Mouse (Mus musculus) hindbrain, embryonic 13.5 days (tissue): ENCODE data around the gene Acp7. TPM values are rescaled to one million over a fixed set of nuclear protein-coding genes. Genes with fewer than 3 reads are reported as not detected.
"Not testable (repeated sequence)": the region's sequence is repeated elsewhere in the genome, so short reads cannot be mapped to it uniquely, and the experiment has no call there.

Experiments used
- ATAC-seq: fragments of 200-750 bp; cut with Nextera tagmentation; 2 replicates; pipeline ENCODE4 v1.8.0; 2017; ENCODE audit warnings: moderate TSS enrichment; ENCODE audit not compliant: low FRiP score
- H3K27ac ChIP-seq: fragments of 300-500 bp; sonication (generic); 2 replicates; pipeline ENCODE4 v1.5.1; 2015; ENCODE audit warnings: inconsistent platforms, mild to moderate bottlenecking, moderate library complexity
- H3K27me3 ChIP-seq: fragments of 300-500 bp; sonication (generic); 2 replicates; pipeline ENCODE4 v1.6.1; 2015; ENCODE audit warnings: mild to moderate bottlenecking, inconsistent platforms
- H3K36me3 ChIP-seq: fragments of 300-500 bp; sonication (generic); 2 replicates; pipeline ENCODE4 v1.6.1; 2015; ENCODE audit warnings: mild to moderate bottlenecking, inconsistent platforms
- H3K4me1 ChIP-seq: fragments of 300-500 bp; sonication (generic); replicated peaks from 2 replicates; pipeline ENCODE4 v1.6.1; 2015; ENCODE audit warnings: inconsistent platforms
- H3K4me2 ChIP-seq: fragments of 300-500 bp; sonication (generic); 2 replicates; pipeline ENCODE4 v1.6.1; 2015; ENCODE audit warnings: inconsistent platforms, mild to moderate bottlenecking, moderate library complexity
- H3K4me3 ChIP-seq: fragments of 300-500 bp; sonication (generic); 2 replicates; pipeline ENCODE4 v1.5.1; 2015; ENCODE audit warnings: mild to moderate bottlenecking, inconsistent platforms
- H3K9ac ChIP-seq: fragments of 300-500 bp; sonication (generic); 2 replicates; pipeline ENCODE4 v1.6.1; 2015; ENCODE audit warnings: mild to moderate bottlenecking, inconsistent platforms
- H3K9me3 ChIP-seq: fragments of 300-500 bp; sonication (generic); 2 replicates; pipeline ENCODE4 v1.6.1; 2016; ENCODE audit warnings: inconsistent platforms
- WGBS: fragments of 180-500 bp; shearing (Covaris S2); methylation state at CpG from one replicate; pipeline ENCODE4 v1.1.7; 2015; 5-methylcytosine and 5-hydroxymethylcytosine counted together
- polyA plus RNA-seq: library from polyadenylated mRNA; unstranded; fragments of >200 nt; fragmentation: Nextera tagmentation; extraction: Ambion mirVana; gene quantifications from 2 replicates; pipeline ENCODE4 v1.2.1, GENCODE M21; 2015

The Acp7 gene
- polyA plus RNA-seq: not detected in 2 replicates

DNA sequence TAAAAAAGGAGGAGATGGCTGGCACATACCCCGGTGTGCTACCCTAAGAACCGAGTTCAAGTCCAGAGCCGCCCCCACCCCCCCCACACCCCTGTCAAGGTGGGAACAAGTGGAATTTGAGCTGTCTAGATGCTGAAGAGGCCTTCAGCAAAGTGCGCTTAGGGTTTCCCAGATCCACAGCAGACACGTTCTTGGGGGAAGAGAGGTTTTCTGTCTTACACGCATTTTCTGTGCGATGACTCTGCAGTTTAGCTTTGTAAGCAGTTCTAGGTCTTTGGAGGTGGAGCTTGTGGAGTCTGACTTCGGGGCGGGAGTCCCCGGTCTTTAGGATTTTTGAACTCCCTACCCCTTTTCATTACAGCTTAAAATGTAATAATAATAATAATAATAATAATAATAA is at the start of gene Acp7:
Gene Acp7, minus strand, starts transcription at position 260 of the 400 bp plus-strand sequence.
- Histone ChIP-seq H3K9ac (peak within 1 kb of the TSS; percentile 60), H3K27ac (no peak within 1 kb of the TSS), H3K9me3 (no peaks in the 10 kb centered on the region), H3K4me2 (peak within 1 kb of the TSS; percentile 55), H3K36me3 (no peaks in the 10 kb centered on the region), H3K4me1 (peaks cover 18% of the 10 kb centered on the region), H3K27me3 (peaks cover 48% of the 10 kb centered on the region), H3K4me3 (peak within 1 kb of the TSS; percentile 35)
- no peak for ATAC-seq
- 33% methylated on average over 10 of the region's 10 CpGs for WGBS

DNA sequence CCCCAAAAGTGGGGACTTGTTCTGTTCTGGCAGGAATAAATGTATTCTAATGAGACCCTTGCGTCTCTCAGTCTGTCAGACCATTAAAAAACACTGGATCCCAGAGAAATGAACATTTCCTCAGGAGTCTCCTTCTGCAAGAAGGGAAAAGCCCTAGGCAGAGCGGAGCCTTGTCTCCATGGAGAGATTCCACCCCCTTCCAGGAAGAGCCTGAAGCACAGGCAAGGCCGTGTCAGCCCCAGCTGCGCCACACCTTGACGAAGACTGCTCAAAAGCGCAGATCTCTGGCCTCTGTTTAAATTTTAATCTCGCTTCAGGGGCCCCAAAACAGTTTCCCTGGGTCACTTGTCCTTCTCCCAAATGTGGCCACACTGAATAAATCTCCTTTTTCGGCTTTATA is 46.5 kb upstream of the Acp7 start:
- H3K9me3 ChIP-seq: no peaks in the 10 kb centered on the region
- no peak overlapping the region for H3K9ac ChIP-seq
- 87% methylated on average over 8 of the region's 8 CpGs for WGBS
- no peaks in the 10 kb centered on the region for H3K4me1 ChIP-seq
- no peak for ATAC-seq
- no peak overlapping the region for H3K27ac ChIP-seq
- H3K4me2 ChIP-seq: no peak overlapping the region
- H3K36me3 ChIP-seq: no peaks in the 10 kb centered on the region
- no peak overlapping the region for H3K4me3 ChIP-seq
- no peaks in the 10 kb centered on the region for H3K27me3 ChIP-seq

DNA sequence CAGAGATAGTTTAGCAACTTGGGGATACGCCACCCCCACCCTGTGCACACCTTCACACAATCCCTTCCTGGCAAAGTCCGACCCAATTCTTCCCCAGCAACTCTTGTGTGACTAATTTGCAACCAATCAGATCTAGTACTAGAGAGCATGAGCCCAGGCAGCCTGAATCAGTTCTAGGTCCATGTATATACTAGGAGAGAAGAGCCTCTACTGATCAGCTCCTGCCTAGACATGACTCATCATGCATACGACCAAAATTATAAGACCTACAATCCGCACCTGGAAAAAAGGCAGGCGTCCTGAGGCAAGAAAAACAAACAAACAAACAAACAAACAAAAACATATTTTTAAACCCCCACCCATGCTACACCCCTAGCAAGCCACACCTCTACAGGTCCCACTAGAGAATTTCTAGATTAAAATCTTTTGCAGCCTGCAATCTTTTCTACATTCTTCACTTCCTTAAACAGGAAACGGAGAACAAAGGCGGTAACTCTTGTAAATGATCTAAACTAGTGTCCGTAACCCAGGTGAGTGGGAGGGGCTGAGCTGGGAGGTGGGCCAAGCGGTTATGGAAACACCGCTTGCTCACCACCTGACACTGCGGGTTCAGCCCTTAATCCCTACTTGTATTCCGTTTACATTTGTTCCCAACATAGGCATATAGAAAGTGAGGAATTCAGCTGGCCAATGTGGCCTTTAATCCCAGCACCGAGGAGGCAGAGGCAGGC is 45.8 kb upstream of the Acp7 start:
- no peaks in the 10 kb centered on the region for H3K36me3 ChIP-seq
- H3K27ac ChIP-seq: no peak overlapping the region
- H3K27me3 ChIP-seq: no peaks in the 10 kb centered on the region
- H3K9me3 ChIP-seq: no peaks in the 10 kb centered on the region
- no peak overlapping the region for H3K4me2 ChIP-seq
- WGBS: 89% methylated on average over 13 of the region's 13 CpGs
- H3K4me1 ChIP-seq: no peaks in the 10 kb centered on the region
- no peak for ATAC-seq
- H3K9ac ChIP-seq: no peak overlapping the region
- H3K4me3 ChIP-seq: no peak overlapping the region

DNA sequence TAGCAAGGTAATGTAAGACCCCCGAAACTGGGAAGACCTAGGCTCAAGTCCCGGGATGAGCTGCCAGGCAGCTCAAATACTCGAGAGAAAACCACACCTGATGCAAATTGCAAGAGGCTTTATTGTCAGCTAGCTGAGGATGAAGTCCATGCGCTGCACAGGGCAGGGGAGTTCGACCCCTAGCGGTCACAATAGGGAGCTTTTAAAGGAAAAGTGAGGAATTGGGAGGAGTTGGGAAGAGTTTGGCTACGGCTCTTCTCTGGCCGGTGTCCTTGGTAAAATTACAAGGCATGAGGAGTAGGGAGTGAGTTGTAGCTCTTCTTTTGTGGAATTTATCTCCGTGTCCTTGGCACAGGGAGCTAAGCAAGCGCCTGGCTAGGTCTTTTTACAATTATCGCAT is 44.6 kb upstream of the Acp7 start:
- Histone ChIP-seq H3K27me3 (no peaks in the 10 kb centered on the region), H3K4me1 (no peaks in the 10 kb centered on the region), H3K4me2 (no peak overlapping the region), H3K36me3 (no peaks in the 10 kb centered on the region), H3K4me3 (no peak overlapping the region), H3K27ac (no peak overlapping the region), H3K9ac (no peak overlapping the region), H3K9me3 (no peaks in the 10 kb centered on the region)
- no peak for ATAC-seq
- WGBS: 48% methylated on average over 11 of the region's 11 CpGs

DNA sequence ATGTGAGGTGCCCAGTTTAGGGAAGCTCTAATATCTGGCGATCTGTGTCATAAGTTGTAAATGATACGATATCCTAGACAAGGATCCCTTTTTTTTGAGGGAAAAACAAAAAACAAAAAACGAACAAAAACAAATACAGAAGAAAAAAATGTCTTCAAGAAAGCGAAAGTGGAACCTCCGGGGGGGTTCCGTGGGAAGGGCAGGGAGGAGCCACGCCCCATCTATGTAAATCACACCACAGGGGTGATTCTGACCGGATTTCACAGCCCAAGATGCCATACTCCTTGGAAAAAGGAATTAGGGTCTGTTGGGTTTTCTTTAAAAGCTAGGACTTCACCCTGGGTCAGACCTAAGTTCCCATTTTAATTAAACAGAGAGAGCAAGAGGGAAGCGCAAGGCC is 43.9 kb upstream of the Acp7 start:
- ATAC-seq: no peak
- Histone ChIP-seq H3K27me3 (no peaks in the 10 kb centered on the region), H3K27ac (no peak overlapping the region), H3K4me3 (no peak overlapping the region), H3K9me3 (no peaks in the 10 kb centered on the region), H3K4me2 (no peak overlapping the region), H3K4me1 (no peaks in the 10 kb centered on the region), H3K9ac (no peak overlapping the region), H3K36me3 (no peaks in the 10 kb centered on the region)
- 82% methylated on average over 9 of the region's 9 CpGs for WGBS

DNA sequence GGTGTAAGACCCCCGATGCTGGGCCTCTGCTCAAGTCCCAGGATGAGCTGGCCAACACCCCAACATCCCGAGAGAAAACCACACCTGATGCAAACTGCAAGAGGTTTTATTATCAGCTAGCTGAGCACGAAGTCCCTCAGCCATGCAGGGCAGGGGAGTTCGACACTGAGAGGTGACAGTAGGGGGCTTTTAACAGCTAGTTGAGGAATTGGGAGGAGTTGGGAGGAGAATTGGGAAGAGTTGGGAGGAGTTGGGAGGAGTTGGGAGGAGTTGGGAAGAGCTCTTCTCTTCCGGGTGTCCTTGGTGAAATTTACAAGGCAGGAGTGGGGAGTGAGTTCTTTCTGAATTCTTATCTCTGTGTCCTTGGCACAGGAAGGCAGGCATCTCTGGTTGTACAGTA is 41.7 kb upstream of the Acp7 start:
- not testable (repeated sequence) for H3K4me2 ChIP-seq, H3K9ac ChIP-seq, H3K27me3 ChIP-seq, H3K36me3 ChIP-seq, H3K4me1 ChIP-seq, ATAC-seq, H3K4me3 ChIP-seq, H3K9me3 ChIP-seq, H3K27ac ChIP-seq
- WGBS: 78% methylated on average over 5 of the region's 5 CpGs

DNA sequence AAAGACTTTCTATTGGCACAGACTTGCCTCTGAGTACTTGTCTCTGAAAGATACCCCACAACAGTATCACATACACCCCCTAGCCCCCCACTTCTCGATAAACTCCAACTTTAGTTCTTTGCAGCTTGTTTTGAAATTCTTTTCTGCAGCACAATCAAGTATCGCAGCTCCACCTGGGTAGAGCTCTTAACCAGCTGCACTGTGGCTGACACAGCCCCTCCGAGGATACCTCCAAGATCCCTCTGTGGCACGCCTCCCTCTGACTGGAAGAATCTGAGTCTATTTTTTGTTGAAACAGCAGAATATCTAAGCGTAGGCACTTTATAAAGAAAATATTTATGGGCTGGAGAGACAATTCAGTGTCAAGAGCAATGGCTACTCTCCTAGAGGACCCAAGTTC is 41.1 kb upstream of the Acp7 start:
- no peak for ATAC-seq
- H3K4me1 ChIP-seq: no peaks in the 10 kb centered on the region

DNA sequence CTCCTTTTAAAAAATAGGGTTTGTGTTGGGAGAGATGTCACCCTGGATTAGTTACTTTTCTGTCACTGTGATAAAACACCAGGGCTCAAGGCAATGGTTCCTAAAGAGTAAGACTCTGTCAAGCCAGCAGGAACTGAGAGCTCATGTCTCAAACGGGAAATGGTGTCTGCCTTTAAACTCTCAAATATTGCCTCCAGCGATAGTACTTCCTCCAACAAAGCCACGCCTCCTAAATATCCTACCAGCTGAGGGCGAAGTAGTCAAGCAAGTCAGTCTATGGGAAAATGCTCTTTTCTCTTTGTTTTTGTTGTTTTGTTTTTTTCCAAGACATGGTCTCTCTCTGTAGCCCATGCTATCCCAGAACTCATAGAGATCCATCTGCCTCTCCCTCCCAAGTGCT is 40.0 kb upstream of the Acp7 start:
- H3K4me2 ChIP-seq: no peak overlapping the region
- no peak overlapping the region for H3K27ac ChIP-seq
- H3K4me1 ChIP-seq: 0 out of 2 replicates have a peak, but pooled peaks cover 2% of the 10 kb centered on the region
- 83% methylated on average over 4 of the region's 4 CpGs for WGBS
- no peak overlapping the region for H3K9ac ChIP-seq
- no peaks in the 10 kb centered on the region for H3K9me3 ChIP-seq
- no peaks in the 10 kb centered on the region for H3K36me3 ChIP-seq
- ATAC-seq: no peak
- H3K4me3 ChIP-seq: no peak overlapping the region
- H3K27me3 ChIP-seq: no peaks in the 10 kb centered on the region

More for the DNA sequence above, 41.1 kb upstream of the Acp7 start:
- WGBS: 90% methylated on average over 5 of the region's 5 CpGs
- Histone ChIP-seq H3K27me3 (no peaks in the 10 kb centered on the region), H3K9me3 (no peaks in the 10 kb centered on the region), H3K27ac (no peak overlapping the region), H3K36me3 (no peaks in the 10 kb centered on the region), H3K9ac (no peak overlapping the region), H3K4me2 (no peak overlapping the region), H3K4me3 (no peak overlapping the region)

DNA sequence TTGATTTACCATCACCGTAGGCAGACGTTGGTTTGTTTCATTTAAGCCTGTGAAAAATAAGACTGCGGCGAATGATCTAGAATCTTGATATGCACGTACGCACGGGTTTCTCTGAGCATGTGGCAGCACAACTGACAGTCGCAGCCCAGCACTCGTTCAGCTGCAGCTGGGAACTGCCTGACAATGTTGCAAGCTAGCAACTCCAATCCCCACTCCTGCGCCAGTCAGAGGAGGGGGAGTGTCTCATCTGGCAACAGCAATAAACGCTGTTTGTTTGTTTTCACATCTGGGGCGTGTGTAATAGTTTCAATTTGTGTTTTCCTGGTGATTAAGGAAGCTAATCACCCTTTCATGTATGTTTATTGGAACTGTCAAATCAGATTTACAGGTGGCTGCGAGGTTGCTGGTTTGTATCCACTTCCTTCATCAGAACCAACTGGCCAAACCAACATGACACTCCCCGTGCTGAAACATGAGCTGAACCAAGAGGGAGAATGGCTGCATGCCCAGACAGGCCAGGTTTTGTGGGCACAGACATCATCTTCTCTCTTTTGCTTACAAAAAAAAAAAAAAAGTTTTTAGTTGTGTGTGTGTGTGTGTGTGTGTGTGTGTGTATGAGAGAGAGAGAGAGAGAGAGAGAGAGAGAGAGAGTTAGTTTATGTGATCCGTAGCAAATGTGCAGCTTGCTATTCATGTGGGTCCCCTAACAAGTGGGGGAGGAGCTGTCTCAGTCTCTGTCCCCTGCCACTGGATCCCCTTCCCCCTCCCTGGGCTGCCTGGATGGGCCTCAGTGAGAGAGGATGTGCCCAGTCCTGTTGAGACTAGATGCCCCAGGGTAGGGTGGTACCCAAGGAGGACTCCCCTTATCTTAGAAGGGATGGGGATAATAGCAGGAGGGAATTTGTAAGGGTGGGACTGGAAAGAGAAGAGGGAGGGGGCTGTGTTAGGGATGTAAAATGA is 34.8 kb upstream of the Acp7 start:
- H3K4me3 ChIP-seq: no peak overlapping the region
- peak overlapping the region; percentile 3; the same call in 1 of the 2 replicates for H3K27ac ChIP-seq
- peak overlapping the region; percentile 2; the same call in 1 of the 2 replicates for H3K9ac ChIP-seq
- no peaks in the 10 kb centered on the region for H3K36me3 ChIP-seq
- no peaks in the 10 kb centered on the region for H3K27me3 ChIP-seq
- no peaks in the 10 kb centered on the region for H3K9me3 ChIP-seq
- ATAC-seq: no peak
- WGBS: 39% methylated on average over 15 of the region's 15 CpGs
- H3K4me2 ChIP-seq: peak overlapping the region; percentile 8; the same call in 1 of the 2 replicates
- peaks cover 11% of the 10 kb centered on the region; the same call in 1 of the 2 replicates for H3K4me1 ChIP-seq

DNA sequence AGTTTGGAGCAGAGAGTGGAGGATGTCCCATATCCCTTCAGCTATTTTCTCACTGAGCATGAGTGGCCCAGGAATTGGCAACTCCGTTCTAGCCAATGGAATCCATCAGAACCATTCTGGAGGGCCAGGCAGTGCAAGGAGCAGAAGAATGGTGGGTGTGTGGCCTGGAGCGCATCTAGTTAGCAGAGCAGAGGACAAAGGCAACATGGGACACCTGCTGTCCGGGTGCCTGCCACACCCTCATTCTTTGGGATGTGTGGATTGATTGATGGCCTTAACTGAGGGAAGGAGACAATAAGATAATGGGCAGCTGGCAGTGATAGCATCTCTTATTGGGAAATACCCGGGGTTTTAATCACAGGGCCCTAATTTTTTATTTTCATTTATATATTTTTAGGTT is 25.3 kb upstream of the Acp7 start:
- no peaks in the 10 kb centered on the region for H3K9me3 ChIP-seq
- 44% methylated on average over 4 of the region's 4 CpGs for WGBS
- no peaks in the 10 kb centered on the region for H3K27me3 ChIP-seq
- H3K9ac ChIP-seq: no peak overlapping the region
- no peak for ATAC-seq
- no peak overlapping the region for H3K27ac ChIP-seq
- H3K4me3 ChIP-seq: no peak overlapping the region
- H3K4me2 ChIP-seq: no peak overlapping the region
- no peaks in the 10 kb centered on the region for H3K4me1 ChIP-seq
- no peaks in the 10 kb centered on the region for H3K36me3 ChIP-seq

DNA sequence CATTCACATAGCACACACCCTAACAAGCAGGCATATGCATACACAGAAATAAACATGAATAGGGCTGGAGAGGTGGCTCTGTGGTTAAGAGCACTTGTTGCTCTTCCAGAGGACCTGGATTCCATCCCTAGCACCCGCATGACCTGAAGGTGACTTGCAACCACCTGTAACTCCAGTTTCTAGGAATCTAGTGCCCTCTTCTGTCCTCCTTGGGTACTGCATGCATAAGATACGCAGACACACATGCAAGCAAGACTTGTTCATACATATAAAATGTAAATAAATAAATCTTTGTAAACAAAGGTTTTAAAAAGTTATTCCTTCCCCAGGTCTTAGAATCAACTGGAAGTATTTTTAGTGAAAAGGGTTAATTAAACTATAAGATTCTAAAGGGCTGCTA is 20.0 kb upstream of the Acp7 start:
- Histone ChIP-seq H3K9ac (no peak overlapping the region), H3K4me2 (no peak overlapping the region), H3K9me3 (0 out of 2 replicates have a peak, but pooled peaks cover 3% of the 10 kb centered on the region), H3K4me3 (no peak overlapping the region), H3K36me3 (no peaks in the 10 kb centered on the region), H3K27me3 (no peaks in the 10 kb centered on the region), H3K27ac (no peak overlapping the region), H3K4me1 (no peaks in the 10 kb centered on the region)
- no peak for ATAC-seq
- WGBS: 93% methylated on average over 2 of the region's 2 CpGs

DNA sequence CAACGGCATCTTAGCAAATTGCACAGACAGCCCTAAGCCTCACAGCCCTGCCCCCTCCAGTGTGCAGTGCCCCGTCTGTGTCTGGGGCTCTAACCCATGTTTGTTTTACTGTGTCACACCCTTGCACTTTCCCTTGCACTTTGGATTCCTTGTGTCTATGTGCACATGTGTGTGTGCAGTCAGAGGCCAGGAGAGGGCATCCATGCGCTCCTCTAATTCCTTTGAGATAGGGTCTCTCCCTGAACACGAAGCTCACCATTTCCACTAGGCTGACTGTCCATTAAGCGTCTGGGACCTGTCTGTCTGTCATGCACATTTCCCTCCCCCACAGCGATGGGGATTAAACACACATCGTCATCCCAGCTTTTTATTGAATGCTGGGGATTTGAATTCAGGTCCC is 15.9 kb upstream of the Acp7 start:
- WGBS: 59% methylated on average over 7 of the region's 7 CpGs
- ATAC-seq: no peak
- Histone ChIP-seq H3K27me3 (no peaks in the 10 kb centered on the region), H3K4me1 (no peaks in the 10 kb centered on the region), H3K9ac (no peak overlapping the region), H3K36me3 (no peaks in the 10 kb centered on the region), H3K27ac (no peak overlapping the region), H3K9me3 (0 out of 2 replicates have a peak, but pooled peaks cover 3% of the 10 kb centered on the region), H3K4me2 (no peak overlapping the region), H3K4me3 (no peak overlapping the region)
